Mouse (Mus musculus) adrenal gland, postnatal 25 days (tissue): ENCODE data around the gene C1qb. TPM values are rescaled to one million over a fixed set of nuclear protein-coding genes. Genes with fewer than 3 reads are reported as not detected.

Experiments used
- DNase-seq: peaks from one replicate; pipeline ENCODE4 v3.0.0; 2021; ENCODE audit warnings: mixed read lengths
- total RNA-seq: library from RNA; stranded (reverse); gene quantifications from 2 replicates; pipeline ENCODE4 v1.2.3, GENCODE M21; 2021

Gene C1qb
- total RNA-seq, 1 experiment from 2014 or later = 28.3 TPM

DNA sequence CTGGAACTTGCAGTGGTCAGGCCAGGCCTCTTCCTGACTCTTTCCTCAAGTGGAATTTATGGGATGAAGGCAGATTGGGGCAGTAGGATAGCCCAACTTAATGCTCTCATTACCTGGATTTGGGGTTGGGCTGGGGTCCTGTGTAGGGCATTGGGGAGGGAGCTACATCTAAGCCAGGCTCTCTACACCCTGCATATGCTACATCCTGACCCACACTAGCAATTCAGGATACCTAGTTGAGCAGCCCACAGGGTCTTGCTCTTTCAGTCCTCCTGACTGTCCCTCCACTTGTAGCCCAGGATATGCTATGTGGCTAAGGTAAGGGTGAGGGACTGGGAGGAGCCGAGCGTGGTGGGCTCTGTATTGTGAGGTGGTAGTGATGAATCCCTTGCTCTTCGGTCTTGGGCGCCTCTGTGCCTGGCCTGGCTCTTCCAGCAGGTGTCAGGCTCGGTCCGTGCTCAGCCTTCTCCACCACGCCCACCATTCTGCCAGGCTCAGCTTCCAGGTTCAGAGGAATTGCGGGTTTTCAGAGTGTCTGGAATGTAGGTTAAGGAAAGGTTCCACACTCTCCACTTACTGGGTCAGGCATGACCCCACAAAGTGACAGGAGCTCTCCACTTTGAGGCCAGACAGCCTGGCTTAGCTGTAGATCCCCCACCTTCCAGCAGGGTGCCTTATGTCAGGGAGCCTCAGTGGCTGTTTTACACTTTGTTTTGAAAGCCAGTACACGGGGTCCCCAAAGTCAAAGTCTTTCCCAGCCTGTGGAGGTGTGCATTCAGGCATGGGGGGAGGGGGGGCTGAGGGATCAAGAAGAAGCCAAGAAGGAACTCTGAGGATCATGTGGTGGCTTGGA is 7.9 kb upstream of the C1qb start:
- peak; percentile 34 for DNase-seq

DNA sequence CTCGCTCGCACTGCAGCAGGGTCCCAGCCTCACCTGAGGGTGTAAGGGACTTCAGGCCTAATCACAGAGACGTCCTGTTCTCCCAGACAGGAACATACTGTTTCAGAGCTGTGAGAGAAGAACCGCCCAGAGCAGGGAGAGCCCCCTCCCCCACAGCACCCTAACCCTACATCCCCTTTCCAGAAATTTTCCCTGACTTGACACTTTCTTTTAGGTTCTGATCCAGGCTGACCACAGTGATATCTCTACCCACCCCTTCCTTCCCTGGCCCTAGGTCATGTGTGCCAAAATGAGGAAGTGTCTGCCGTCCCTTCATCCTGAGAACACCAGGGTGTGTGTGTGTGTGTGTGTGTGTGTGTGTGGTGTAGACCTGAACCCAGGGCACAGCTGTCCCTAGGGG is 6.8 kb upstream of the C1qb start, which contains the start of gene C1qc:
TSS of gene C1qc (minus strand) at position 255 of the 400 bp plus-strand sequence.
- no peak for DNase-seq

DNA sequence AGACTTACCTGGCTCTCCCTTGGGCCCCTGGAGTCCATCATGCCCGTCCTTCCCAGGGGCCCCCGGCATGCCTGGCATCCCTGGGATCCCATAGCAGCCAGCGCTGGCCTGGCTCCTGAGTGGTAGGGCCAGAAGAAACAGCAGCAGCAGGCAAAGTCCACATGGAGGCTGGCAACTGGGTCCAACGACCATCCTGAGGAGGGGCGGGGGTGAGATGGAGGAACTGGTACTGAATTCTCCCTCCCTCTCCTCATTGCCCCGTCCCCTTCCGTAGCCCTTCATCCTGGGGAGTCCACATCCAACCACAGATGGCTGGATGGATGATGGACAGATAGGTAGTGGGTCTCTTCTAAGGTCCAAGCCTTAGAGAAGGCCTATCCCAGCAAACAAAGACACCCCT is 6.4 kb upstream of the C1qb start:
- no peak for DNase-seq

DNA sequence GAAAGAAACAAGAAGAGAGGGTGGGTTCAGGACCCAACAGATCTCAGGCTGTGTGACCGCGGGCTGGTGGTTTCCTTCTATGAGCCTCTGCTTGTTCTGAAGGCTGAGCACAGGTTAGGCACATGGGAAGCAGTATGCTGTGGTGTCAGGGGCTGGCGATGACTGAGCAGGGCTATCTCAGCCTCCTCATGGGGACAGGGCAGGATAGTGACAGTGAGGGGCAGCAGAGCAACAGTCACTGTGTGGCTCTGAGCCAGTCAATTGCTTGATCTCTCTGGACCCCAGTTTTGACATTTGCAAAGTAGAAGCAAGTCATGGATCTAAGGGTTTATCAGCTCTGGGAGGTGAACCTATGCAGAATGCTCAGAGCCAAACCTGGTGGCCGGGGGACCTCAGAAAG is 5.1 kb upstream of the C1qb start:
- DNase-seq = no peak

DNA sequence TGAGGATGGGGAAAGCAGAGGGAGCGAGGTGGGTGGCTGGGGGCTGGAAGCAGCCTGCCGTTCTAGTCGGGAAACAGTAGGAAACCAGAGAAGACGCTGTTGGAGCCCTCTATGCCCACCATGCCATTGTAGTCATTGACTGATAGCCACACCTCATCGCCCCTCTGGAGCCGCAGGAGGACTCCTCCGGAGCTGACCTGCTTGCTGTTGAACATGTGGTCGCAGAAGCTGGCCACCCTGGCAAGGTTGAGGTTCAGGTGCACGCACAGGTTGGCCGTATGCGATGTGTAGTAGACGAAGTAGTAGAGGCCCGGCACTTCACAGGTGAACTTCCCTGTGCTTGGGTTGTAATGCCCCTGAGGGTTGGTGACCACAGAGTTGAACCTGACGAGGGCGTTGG is 4.0 kb upstream of the C1qb start:
- no peak for DNase-seq

DNA sequence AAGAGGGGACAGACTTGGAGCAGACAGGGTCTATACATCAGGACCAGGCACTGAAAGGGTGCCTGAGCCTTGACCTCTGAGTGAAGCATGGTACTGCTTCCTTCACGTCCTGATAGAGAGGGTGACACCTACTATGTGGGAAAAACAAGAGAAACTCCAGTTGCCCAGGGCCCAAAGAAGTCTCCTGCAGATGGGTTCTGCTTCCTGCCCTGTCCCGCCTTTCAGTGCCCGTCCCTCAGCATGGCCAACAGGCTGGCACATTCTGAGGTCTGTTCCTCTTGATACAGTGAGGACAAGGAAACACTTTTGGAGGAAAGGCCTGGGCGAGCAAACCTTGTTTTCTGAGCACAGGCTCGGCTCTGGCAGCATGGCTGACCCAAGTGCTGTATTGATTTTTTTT is 1.7 kb upstream of the C1qb start:
- DNase-seq = no peak

DNA sequence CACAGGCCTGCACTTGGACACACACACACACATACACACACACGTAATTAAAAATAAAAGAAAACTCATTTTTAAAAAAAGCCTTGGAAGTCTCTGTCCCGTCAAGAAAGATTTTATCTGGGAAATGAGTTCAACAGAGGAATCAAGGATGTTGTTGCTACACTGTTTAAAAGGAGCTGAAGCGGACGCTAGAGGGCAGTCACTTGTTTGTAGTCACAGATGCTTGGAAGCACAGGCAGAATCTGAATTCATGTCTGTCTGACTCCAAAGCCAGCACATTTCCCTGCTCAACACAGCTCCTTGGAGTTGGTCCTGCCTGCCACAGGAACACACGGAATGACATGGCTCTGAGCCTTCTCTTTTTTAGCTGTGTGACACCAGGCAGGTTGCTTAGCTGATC is 7.4 kb downstream of the C1qb start:
- no peak for DNase-seq

DNA sequence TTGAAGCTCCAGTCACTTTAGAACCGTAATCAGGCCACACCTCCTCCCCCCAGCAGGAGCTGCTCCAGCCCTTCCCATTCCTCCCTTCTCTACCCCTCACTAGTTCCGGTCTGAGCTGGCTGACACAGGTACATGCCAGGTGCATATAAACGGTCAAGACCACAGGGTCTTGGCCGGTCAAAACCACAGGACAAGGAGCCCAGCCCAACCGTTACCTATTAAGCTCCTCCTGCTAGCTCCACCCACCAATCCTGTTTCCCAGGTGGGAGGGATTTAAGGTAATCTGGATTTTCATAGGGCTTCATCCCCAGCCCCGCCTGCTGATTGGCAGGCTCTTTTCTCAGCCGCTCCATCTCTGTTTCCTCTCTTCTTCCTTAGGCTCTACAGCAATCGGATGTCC is 7.8 kb downstream of the C1qb start:
- no peak for DNase-seq

DNA sequence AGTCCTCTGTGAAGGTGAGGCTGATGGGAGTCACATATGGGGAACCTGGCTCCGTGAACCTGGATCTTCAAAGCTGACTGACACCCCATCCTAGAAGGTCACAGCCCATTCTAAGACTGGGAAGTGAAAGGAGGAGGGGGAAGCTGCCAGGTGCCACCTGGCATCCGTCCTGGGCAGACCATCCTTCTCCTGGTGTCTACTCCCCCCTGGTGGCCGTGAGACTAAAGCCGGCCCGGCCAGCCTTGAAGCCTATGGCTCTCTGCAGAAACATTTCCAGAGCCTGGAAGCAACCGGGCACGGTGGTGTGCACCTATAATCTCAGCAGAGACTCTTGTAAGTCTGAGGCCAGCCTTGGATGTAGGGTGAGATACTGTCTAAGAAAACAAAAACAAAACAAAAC is 9.0 kb downstream of the C1qb start:
- DNase-seq = peak; percentile 59

DNA sequence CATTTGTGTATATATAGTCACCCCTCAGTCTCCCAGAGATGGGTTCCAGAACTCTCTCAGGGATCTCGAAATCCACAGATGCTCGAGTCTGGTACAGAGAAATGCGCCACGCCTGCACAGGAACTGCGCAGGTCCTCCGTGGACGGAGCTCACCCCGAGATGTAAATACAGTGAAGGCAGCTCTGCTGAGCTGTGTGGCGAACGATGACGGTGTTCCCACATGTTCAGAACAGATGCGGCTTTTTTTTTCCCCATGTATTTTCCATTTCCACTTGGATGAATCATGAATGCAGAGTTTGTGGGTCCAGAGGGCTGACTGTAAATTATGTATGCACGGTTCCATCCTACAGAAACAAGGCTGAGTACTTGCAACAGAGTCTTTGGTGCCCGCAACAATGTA is 11.0 kb downstream of the C1qb start:
- no peak for DNase-seq

DNA sequence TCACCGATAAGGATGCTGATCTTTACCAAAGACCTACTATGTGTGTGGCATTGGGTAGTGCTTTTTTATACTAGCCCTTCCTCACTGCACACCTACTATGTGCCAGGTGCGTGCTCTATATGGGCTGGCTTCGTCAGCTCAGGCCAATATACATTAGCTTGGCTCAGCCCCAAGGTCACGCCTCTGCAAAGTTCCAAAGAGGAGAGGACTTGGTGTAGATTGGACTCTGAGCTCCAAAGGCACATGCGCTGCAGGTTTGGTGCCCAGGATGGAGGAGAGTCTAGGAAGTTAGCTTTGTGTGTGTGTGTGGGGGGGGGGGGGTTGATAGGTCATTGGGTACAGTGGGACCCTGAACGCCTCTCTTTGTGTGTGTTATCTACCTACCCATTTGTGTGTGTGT is 17.6 kb downstream of the C1qb start:
- no peak for DNase-seq

DNA sequence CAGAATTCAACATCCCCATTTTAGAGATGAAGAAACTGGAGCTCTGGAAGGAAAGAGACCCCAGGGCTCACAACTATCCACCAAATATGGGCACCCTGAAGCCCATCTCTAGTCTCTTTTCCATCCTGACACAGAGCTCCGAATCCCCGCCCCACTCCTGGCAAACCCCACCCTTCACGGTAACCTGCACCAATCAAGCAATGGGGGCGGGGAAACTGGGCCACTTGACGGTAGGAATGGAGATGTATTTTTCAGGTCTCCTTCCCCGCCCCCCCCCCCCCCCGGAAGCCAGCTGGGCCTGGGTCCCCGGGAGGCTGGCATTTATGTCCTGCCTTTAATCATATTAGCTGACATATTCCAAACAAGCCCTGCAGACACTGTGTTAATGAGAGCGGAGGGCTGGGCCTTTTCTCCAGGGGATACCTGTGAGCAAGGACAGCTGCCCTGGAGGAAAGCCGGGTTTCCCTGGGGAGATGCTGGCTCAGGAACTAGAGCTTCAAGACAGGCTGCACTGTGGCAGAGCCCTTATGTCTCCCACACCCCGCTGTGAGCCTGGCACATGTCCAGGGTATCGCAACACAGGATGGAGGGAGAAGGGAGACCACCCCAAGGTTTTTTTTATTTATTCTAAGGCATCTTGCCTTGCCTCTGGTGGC is 18.2 kb downstream of the C1qb start:
- no peak for DNase-seq

DNA sequence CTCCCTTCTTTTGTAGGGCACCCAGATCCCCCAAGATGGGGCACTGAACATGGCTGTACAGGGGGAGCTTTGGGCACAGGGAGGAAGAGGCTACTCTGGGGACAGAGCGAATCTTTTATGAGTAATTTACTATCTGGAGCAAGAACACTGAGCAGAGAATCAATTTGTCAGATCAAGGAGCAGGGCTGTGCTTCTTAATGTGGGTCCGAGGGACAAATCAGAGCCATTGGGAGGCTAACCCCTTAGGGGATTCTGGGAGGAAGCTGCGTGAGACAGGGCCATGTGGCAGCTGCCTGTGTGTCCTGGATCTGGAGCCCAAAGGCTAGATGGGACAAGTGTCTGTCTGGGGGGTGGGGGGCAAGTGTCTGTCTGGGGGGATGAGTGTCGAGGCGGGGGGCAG is 20.5 kb downstream of the C1qb start:
- no peak for DNase-seq

DNA sequence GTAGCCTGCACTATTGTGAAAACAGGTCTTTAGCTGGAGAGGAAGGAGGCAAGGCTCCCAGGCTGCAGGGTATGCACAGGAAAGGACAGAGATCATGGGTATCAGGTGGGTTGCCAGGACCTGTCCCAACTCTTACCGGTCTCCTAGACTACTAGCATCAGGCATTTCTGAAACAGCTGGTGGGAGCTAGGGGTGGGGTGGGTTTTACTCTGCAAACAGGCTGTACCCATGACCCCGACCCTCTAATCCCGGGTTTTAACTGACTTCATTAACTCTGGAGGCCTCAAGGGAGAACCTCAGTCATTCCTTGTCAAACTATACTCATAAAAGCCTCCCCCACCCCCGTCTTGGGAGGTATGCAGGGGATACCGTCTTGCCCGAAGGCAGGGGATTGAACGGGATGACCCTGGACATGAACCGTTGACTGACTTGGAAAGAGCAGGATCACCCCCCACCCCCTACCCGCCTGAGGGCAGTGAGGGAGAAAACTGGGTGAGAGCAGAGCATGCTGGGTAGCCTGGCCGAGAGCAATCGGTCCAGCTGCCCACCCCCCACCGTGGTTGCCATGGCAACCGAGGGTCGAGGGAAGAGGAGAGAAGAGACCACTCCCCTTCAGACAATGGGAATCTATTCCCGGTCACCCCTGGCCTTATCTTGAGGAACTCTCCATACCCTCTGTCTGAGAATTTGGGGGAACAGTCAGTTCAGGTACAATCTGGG is 21.1 kb downstream of the C1qb start:
- DNase-seq = no peak

DNA sequence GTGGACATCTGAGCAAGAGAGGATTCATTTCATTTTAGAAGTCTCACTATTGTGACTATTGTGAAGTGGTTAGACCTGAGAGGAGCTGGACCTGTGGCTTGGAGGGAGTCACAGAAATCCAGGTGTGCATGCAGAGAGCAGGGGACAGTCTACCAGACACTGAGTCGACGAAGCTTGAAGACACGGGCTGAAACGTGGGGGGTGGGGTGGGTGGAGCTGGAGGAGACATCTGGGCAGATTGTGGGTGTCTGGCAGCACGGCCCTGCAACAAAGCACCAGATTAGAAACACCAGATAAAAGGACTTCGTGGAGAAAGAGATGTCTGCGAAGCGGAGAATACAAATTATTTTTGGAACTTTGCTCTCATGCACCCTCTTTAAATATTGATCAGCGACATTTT is 22.5 kb downstream of the C1qb start:
- DNase-seq = no peak

DNA sequence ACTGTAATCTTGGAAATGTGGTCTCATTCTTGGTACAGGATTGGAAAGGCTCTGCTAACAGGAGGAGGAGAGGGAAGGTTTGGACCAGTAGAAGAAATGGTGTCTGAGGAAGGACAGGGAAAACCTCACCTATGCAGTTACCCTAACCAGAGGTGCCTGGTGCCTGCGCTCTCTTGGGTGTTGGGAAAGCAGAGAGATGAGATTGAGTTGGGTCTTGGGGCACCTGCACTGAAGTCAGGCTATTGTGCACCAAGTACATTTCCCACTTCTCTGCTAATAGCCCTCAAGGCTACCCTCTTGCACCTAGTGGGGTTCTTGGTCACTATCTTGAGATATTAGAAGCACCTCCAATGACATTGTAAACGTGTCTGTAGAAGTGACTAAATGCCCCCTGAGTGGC is 23.6 kb downstream of the C1qb start:
- DNase-seq = no peak

DNA sequence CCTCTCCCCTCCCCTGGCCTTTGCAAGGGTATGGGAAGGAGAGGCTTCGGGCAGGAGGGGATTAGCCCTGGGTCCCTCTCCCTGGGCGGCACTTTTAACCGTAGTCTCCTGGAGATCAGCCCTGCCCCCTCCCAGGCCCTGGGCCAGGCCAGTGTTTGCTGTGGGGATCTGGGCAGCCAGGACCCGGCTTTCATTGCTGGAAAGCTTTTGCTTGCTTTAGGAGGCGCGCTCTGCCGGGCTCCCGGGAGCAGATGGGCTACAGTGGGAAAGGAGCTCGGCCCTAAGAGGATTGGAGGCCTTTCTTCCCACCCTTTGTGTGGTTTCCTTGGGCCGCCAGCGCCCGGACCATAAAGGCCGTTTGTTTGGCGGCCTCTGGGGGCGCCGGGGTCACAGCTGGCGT is 24.2 kb downstream of the C1qb start:
- no peak for DNase-seq

DNA sequence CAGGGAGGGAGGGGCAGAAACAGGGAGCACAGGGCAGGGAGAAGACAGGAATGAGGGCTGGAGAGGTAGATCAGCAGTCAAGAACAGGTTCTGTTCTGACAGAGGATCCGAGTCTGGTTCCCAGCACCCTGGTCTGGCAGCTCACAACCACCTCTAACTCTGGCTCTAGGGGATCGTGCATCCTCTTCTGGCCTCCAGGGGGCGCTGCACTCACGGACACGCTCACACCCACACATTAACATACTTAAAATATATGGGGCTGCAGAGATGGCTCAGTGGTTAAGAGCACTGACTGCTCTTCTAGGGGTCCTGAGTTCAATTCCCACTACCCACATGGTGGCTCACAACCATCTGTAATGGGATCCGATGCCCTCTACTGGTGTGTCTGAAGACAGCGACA is 26.0 kb downstream of the C1qb start:
- DNase-seq = no peak

DNA sequence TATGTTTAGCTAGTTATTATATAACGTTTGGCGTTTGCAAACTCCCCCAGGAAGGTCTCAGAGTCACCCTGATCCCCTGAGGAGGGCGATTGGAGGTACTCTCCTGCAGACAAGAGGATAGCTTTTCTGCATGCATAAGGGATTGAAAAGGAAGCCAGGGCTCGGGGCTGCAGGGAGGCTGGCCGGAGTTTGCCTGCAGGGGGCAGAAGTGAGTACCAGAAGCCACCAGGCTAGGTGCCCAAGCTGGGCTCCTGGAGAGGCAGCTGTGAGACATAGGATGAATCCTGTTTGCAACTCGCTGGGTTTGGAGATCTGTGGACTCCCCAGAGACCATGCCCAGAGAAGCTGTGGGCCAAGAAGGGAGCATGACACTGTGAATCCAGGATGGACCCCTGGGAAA is 30.9 kb downstream of the C1qb start:
- DNase-seq = no peak

DNA sequence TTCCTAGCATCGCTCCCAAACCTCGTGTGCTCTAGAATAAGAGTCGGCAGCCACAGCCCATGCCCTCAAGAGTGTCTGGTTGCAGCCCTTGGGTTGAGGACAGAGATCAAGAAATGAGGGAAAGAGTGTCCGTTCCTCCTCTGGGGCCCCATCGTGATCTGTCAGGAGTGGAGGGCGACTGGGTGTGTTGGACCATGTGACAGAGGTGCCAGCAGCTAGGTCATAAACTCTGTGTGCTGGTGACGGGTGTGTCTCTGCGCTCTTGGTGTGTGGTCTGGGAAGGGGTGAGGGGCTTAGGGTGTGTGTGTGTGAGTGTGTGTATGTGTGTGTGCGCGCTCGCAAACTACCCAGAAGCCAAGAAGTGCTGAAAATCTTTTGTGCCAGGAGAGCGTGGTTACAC is 33.0 kb downstream of the C1qb start:
- DNase-seq = no peak

DNA sequence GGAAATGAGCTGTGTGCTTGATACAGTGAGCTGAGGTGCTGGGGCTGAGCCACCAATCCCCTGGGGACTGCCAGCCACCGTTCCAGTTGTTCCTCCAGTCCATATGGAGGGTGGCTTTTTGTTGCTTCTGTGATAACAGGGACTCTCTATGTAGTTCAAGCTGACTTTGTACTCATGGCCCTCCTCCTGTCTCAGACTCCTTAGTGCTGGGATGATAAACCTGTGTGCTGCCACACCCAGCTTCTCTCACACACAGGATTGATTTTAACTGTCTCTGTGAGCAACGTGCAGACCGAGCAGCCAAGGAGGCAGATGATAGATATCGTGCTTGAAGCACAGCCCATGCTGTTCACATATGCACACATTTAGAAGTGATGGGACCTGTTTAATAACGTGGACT is 33.9 kb downstream of the C1qb start:
- DNase-seq = no peak

DNA sequence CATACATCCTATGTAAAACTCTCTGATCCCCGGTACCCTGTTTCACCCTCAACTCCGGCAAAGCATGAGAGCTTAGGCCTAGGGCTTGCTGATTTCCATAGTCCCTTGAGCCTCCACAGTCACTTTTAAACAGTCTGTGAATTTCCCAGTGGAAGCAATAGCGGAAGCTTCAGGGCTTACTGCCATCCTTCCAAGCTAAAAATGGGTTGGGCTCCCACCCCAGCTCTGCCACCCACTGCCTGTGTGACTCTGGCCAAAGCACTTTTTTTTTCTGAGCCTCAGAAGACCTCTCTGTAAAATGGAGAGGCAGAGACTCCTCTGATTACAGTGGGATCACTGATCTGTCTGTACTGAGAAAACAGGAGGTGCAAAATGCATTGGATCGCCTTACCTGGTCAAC is 37.4 kb downstream of the C1qb start:
- DNase-seq = no peak

DNA sequence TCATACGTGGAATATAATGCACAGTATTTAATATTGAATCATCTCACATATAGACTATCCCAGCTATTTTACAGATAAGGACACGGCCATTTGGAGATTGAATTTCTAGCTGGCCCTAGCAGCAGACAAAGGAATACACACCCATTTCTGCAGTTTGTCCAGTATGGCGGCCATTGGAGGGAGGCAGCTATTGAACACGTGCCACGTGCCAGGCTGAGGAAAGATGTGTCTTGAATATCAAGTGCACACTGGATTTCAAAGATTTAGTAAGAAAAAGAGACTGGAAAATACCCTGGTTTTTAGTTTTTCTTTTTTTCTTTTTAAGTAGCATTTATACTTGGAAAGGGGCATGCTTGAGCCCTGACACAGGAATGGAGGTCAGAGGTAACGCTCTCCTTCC is 38.8 kb downstream of the C1qb start:
- no peak for DNase-seq
